In the genomic region with DNA sequence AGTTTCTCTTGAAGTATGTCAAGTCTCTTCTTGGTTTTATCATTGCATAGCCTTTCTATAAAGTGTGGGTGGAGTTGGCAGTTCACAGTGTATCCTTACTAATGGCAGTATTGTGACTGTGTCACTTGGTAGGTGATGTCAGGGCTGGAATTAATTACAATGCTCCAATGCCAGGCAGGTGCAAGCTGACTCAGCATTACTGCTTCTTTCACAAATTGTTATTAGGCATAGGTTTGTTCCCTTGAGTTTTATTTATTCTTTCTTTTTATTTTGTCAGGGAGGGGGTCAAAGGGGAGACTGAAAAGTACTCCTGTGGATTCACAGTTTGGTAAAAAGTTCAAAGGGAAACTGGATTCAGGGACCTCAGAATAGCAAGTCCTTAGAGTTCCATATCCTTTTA, we compare ENCODE assay signal across 36 mouse cellular contexts.
"Had no signal": no experiment of that assay in that cellular context is flagged by ENCODE, and none has a peak within 500 bp of the region (broad histone marks: within the 10 kb centered on the region; RNA-seq: fewer than 3 reads in every experiment).

No protein-coding gene starts in this region.

- H3K9ac ChIP-seq: heart, embryonic 12.5 days; heart, embryonic 13.5 days; heart, embryonic 15.5 days; hindbrain, embryonic 12.5 days; hindbrain, embryonic 13.5 days; hindbrain, embryonic 14.5 days; hindbrain, embryonic 15.5 days; intestine, embryonic 15.5 days; kidney, embryonic 15.5 days had no signal

- H3K27ac ChIP-seq: heart, embryonic 10.5 days; heart, embryonic 13.5 days; heart, embryonic 15.5 days; hindbrain, embryonic 10.5 days; hindbrain, embryonic 12.5 days; hindbrain, embryonic 13.5 days; hindbrain, embryonic 14.5 days; hindbrain, embryonic 15.5 days; hindbrain, postnatal 0 days; intestine, embryonic 15.5 days; kidney, embryonic 15.5 days; kidney, postnatal 0 days; layer of hippocampus, adult 2 months; left cerebral cortex, adult 2 months had no signal

- H3K4me2 ChIP-seq: heart, embryonic 11.5 days; heart, embryonic 12.5 days; heart, embryonic 13.5 days; heart, embryonic 15.5 days; hindbrain, embryonic 12.5 days; hindbrain, embryonic 13.5 days; hindbrain, embryonic 14.5 days; hindbrain, embryonic 15.5 days; intestine, embryonic 15.5 days; kidney, embryonic 15.5 days had no signal

- H3K4me3 ChIP-seq: heart, embryonic 10.5 days; heart, embryonic 12.5 days; heart, embryonic 13.5 days; heart, embryonic 15.5 days; hindbrain, embryonic 10.5 days; hindbrain, embryonic 12.5 days; hindbrain, embryonic 13.5 days; hindbrain, embryonic 15.5 days; intestine, embryonic 15.5 days; kidney, embryonic 15.5 days; layer of hippocampus, adult 2 months; left cerebral cortex, adult 2 months had no signal

- ATAC-seq: hindbrain, embryonic 16.5 days; hindbrain, postnatal 0 days; inflammation-experienced regulatory T-cells, adult 6 months; intestine, embryonic 15.5 days; intestine, embryonic 16.5 days; intestine, postnatal 0 days had no signal

- H3K4me1 ChIP-seq: heart, embryonic 12.5 days; heart, embryonic 13.5 days; hindbrain, embryonic 10.5 days; hindbrain, embryonic 12.5 days; hindbrain, embryonic 13.5 days; hindbrain, embryonic 15.5 days; intestine, embryonic 15.5 days; kidney, embryonic 15.5 days had no signal

- H3K36me3 ChIP-seq: heart, embryonic 10.5 days; heart, embryonic 12.5 days; heart, embryonic 13.5 days; heart, embryonic 15.5 days; hindbrain, embryonic 10.5 days; hindbrain, embryonic 12.5 days; hindbrain, embryonic 13.5 days; hindbrain, embryonic 15.5 days; intestine, embryonic 15.5 days; kidney, embryonic 15.5 days had no signal

- H3K9me3 ChIP-seq: heart, embryonic 10.5 days; heart, embryonic 12.5 days; heart, embryonic 13.5 days; heart, embryonic 15.5 days; hindbrain, embryonic 10.5 days; hindbrain, embryonic 12.5 days; hindbrain, embryonic 13.5 days; hindbrain, embryonic 15.5 days; intestine, embryonic 15.5 days; kidney, embryonic 15.5 days had no signal

- DNase-seq: heart, postnatal 10 days; heart, postnatal 14 days; heart, postnatal 36 days; heart, postnatal 4 days; kidney, adult 11 months; kidney, adult 18-20 months; kidney, adult 2 months; kidney, adult 8-10 months; kidney, adult 9 months; kidney, postnatal 10 days; kidney, postnatal 14 days; kidney, postnatal 25 days; kidney, postnatal 36 days; kidney, postnatal 4 days; layer of hippocampus, adult 9-11 months; layer of hippocampus, postnatal 36 days had no signal

- H3K27me3 ChIP-seq: heart, embryonic 12.5 days; heart, embryonic 13.5 days; heart, embryonic 15.5 days; hindbrain, embryonic 12.5 days; hindbrain, embryonic 13.5 days; hindbrain, embryonic 15.5 days; intestine, embryonic 15.5 days; kidney, embryonic 15.5 days had no signal
